Mouse (Mus musculus): ENCODE data around the gene Kazn.

Gene Kazn

DNA sequence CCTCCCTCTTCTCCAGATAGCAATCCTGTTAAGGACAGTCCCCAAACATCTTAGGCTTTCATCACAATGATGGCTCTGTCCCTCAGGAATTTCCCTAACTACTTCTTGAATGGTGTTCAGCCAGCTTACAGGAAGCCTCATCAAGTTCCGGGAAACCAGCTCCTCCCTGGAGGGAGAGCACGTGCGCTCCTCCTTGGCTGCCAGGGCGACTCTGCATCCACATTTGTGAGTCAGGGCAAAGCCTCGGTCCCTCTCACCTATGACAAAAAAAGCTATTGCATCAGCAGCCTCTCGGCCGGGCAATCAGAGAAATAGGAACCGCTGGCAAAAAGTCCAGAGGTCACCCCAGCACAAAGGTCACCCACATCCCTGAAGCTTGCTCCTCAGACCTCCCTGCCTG is 168.4 kb downstream of the Kazn start:
- no peak for DNase-seq

GRCm38 (mm10) chr4:142068899-142069812 is 170.0 kb downstream of the Kazn start:
- DNase-seq = no peak

DNA sequence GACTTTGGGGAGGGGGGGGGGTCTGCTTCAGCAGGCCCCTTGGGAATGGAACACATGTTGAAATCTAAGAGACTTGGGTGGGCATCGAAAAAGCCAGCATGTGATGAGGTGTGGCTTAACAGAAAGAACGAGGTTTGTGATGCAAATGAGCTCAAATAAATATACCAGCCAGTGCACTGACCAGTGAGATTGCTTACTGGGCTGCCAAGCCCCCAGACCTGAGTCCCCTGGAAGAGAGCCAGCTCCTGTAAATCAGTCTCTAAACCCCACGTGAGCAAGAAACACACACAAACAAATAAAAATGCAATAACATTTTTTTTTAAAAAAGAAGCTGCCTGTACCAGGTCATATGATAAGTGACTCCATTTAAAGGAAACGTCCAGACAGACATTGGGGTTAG is 172.6 kb downstream of the Kazn start:
- no peak for DNase-seq

DNA sequence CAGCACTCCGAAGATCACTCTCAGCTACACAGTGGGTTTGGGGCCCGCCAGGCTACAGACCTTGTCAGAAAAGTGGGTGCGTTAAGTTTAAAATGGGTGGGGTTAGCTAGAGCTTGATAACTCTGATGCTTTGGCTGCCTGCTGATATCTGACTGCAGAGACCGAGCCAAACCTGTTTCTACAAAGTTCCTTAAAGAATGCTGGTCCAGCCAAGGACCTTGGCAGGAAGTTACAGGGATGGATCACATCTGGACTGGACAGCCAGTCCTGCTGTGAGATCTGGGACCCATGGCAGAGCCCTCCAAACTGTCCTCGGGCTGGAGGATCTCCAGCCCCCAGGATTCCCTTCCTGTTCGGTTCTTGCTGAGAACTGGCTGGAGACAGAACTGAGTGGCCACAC is 173.4 kb downstream of the Kazn start:
- no peak for DNase-seq

DNA sequence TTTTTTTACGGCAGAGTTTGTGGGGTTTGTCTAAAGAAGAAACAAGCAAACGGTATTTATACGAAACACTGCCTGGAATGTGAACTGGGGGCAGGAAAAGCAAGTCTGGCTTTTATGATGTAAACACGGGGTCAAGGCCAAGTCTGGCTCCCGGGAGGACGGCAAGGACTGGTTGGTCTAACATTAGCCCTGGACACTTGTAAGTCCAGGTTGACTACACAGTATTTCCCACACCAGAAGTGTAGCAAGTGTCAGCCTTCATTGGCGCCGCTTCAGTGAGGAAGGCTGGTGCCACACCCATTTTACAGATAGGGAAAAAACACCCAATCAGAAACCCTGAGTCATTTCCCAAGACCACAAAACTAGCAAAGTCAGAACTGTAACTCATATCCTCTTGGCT is 173.9 kb downstream of the Kazn start:
- DNase-seq = no peak

DNA sequence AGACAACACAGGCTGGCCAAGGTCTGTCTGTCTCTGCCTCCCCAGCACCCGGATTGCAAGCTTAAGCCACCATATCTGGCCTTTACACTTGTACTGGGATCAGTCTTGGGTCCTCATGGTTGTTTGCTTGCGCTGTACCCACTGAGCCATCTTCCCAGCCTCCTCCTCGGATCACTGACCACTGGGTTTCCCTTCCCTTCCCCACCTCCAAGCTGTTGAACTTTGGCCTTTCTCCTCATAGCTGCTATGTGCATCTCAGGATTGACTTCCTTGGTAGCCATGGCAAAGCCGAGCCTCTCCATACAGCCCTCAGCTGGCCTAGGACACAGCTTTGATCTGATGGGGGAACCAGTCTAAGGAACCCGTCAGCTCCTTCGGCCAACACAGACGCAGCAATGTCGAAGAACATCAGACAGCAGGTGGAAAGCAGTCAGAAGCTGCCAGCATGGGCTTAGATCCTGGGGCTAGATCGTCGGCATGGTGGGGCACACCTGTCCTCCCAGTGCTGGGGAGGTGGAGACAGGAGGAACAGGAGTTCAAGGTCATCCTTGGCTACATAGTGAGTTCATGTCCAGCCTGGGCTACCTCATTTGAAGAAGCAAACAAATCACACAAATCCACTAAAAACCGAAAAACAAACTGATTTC is 174.5 kb downstream of the Kazn start:
- DNase-seq = no peak

DNA sequence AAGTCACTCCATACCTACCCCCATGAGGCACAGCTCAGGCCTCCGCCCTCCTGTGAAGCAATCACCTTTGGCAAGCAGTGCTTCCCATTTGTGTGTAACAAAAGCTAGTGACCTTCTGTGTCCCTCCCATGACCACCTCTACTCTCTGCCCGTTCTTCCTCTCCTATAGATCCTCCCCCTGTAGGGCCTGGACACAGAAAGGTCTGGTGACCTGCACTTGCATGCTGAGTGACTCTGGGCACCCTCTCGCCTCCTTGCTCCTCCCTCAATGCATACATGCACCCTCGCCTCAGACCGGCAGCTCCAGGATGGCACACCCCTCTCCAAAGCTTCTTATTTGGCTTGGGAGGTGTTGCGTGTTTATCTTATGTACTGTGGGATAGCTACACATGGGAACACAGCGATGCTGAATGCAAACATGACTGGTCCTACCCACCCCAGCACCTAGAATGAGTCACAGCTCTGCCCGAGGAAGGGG is 176.1 kb downstream of the Kazn start:
- no peak for DNase-seq

DNA sequence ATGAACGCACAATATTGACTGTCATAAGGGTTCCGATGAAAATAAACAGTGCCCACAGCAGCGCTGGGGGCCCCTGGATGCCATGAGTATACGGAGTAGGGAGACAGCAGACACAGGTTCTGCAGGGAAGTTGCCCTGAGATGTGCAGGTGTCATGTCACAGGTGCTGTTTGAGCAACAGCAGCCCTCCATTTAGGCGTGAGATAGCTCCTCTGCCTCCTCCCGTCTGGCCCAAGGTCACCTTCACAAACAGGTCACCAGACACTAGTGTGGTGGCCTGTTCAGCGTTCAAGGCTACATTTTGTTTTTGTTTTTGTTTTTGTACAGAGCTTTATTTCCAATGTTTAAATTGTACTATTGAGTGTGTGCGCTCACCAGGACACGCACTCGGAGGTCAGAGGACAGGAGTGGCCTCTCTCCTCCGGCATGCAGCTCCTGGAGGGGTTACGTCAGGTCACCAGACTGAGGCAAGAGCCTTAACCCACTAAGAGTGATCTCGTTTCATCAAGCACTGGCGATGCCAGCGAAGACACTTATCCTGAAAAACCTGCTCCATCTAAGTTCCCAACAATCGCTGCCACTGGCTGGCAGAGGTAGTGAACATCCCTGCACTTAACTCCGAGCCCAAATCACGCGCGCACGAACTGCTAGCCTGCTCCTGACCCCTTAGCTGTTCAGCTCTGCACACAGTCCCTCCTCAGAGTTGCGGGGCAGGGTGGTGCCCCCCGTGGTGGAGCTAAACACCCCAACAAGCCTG is 177.5 kb downstream of the Kazn start:
- DNase-seq = no peak

DNA sequence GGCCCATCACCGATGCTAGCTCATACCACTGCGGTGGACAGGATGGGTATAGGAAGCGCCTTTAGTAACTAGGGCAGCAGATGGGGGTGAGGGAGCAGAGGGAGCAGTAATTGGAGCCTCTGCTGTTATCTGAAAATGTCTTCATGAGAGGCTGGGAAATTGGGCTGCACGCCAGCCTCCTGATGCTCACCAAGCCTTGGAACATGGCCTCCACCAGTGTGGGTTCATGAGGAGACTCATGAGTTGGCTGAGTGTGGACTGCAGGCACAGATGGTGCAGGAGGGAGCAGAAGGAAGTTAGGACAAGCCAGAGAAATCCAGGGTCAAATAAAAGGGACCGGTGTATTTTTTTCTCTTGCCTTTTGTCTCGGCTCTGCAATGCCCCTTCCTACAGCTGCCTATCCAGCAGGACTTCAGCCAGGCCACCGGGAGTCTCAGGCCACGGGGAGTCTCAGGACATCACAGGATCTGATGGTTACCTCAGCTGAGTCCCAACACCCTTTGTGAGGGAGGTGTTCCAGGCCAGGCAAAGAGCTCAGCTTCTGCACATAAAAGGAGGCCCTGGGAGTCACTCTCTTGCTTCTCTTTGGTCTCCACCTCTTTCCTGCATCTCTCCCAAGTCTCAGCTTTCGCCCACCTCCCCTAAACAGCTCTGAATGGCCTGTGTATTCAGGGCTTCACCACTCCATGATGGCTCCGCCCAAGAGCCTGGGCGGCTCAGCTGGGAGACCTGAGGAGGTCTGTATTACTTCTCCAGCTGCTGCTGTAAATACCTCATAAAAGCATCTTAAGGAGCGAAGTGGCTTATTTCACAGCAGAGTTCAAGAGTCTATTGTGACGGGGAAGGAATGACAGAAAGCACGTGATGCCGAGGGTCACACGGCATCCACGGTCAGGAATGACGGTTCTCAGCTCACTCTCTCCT is 178.5 kb downstream of the Kazn start:
- DNase-seq = no peak

GRCm38 (mm10) chr4:142059841-142060193 is 179.4 kb downstream of the Kazn start:
- DNase-seq = no peak

DNA sequence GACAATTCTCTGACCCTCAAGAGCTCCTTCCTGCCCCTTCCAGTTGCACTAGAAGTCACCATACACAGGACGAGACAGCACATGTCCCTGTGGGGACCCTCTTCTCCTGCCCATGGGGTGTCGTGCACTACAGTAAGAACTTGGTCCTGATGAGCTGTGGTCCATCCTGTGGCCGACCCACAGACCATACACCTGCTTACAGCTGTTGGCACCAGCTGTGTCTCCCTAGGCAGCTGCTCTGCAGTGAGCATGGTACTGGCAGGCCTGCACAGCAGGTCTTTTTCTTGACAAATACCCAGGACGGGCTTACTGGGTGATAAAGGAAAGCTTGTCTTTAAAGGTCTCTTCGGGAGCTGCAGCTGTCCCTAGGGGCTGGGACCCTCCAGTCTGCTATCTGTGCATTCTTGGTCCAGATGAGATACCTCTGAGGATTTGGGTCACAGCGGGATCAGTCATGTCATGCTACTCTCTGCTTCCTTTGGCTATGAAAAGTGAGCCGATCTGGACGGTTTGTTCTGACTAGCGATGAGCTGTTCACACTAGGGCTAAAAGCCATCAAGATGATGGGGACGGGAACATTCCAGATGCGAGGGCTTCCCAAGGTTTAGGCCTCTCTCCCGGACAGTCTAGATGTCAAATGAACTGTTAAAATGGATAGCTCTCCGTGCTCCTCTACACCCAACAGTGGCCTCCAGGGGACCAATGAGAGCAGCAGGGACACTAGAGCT is 179.9 kb downstream of the Kazn start:
- no peak for DNase-seq

- no peak for DNase-seq
Measured at GRCm38 (mm10) chr4:142057529-142058216, 181.5 kb downstream of the Kazn start.

DNA sequence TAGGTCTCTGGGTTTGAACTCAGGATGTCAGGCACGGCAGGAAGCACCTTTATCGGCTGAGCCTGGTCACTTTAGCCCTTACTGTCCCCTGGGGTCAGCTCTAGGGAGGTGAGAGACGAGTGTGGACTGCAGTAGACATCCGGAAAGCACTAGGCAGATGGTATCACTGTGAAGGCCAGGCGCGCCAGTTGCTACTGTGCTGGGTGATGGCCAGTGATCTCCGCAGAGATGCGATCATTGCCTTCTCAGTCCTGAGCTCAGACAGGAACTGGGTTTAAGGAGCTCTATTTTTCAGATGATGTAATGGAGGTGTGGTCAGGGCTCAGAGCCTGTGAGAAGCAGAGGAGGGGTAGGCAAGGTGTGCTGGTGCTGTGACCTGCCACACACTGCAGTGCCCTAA is 183.6 kb downstream of the Kazn start:
- no peak for DNase-seq

GRCm38 (mm10) chr4:142054580-142054979 is 184.6 kb downstream of the Kazn start:
- no peak for DNase-seq

- no peak for DNase-seq
Measured at GRCm38 (mm10) chr4:142053661-142054448, 185.3 kb downstream of the Kazn start.

GRCm38 (mm10) chr4:142053261-142053660 is 185.9 kb downstream of the Kazn start:
- peak; percentile 53 for DNase-seq

- peak; percentile 82 for DNase-seq
Measured at GRCm38 (mm10) chr4:142052391-142053132, 186.6 kb downstream of the Kazn start.

All from liver (tissue).